Mouse (Mus musculus) C2C12 (cell line): Measurements from ENCODE around the gene Anapc1. TPM values are rescaled to one million over a fixed set of nuclear protein-coding genes. Genes with fewer than 3 reads are reported as not detected.
A peak's percentile ranks its signal among the peaks of the same experiment; 100 is the strongest.

Experiments
- H3K27me3 ChIP-seq: one replicate; pipeline ENCODE4 v1.6.1; 2011; ENCODE audit not compliant: control insufficient read depth, insufficient read depth, insufficient read length
- H3K36me3 ChIP-seq: one replicate; pipeline ENCODE4 v1.6.1; 2011; ENCODE audit not compliant: control insufficient read depth, insufficient read depth
- H3K4me3 ChIP-seq: one replicate; pipeline ENCODE4 v1.5.1; 2011; ENCODE audit warnings: mild to moderate bottlenecking, control low read depth; ENCODE audit not compliant: poor library complexity, insufficient read depth, severe bottlenecking
- H3K79me2 ChIP-seq: one replicate; pipeline ENCODE4 v1.6.1; 2011; ENCODE audit not compliant: control insufficient read depth, insufficient read depth
- H3K79me3 ChIP-seq: one replicate; pipeline ENCODE4 v1.6.1; 2011; ENCODE audit warnings: low read depth, control low read depth
- H3ac ChIP-seq: one replicate; pipeline ENCODE3; 2011; ENCODE audit warnings: low read depth; ENCODE audit not compliant: control insufficient read depth, insufficient read length
- CEBPB ChIP-seq: IDR thresholded peaks from one replicate; pipeline ENCODE4 v1.6.1; 2011; ENCODE audit warnings: low read depth, mild to moderate bottlenecking, control low read depth, moderate library complexity
- CTCF ChIP-seq: IDR thresholded peaks from one replicate; pipeline ENCODE4 v1.5.1; 2011; ENCODE audit not compliant: control insufficient read depth, insufficient read depth, insufficient read length
- FOSL1 ChIP-seq: IDR thresholded peaks from one replicate; pipeline ENCODE4 v1.8.0; 2011; ENCODE audit warnings: mild to moderate bottlenecking, low read length; ENCODE audit not compliant: poor library complexity, insufficient read depth, severe bottlenecking
- MAX ChIP-seq: IDR thresholded peaks from one replicate; pipeline ENCODE4 v1.6.1; 2011; ENCODE audit warnings: mild to moderate bottlenecking, control low read depth
- MYOD1 ChIP-seq: IDR thresholded peaks from one replicate; pipeline ENCODE4 v1.6.1; 2011; ENCODE audit warnings: low read depth; ENCODE audit not compliant: control insufficient read depth, insufficient read length
- MYOG ChIP-seq: IDR thresholded peaks from one replicate; pipeline ENCODE4 v1.6.1; 2011; ENCODE audit not compliant: control insufficient read depth, insufficient read length; ENCODE audit errors: extremely low read depth
- USF1 ChIP-seq: IDR thresholded peaks from one replicate; pipeline ENCODE4 v1.6.1; 2011; ENCODE audit warnings: low read depth, mild to moderate bottlenecking, control low read depth, moderate library complexity
- polyA plus RNA-seq: library from polyadenylated mRNA; unstranded; fragments of >200 nt; fragmentation: generic; extraction: Trizol; gene quantifications from one replicate; pipeline ENCODE4 v1.2.1, GENCODE M21; 2012; ENCODE audit warnings: missing spikeins

Gene Anapc1
- polyA plus RNA-seq, 1 experiment: 45.3 TPM

DNA sequence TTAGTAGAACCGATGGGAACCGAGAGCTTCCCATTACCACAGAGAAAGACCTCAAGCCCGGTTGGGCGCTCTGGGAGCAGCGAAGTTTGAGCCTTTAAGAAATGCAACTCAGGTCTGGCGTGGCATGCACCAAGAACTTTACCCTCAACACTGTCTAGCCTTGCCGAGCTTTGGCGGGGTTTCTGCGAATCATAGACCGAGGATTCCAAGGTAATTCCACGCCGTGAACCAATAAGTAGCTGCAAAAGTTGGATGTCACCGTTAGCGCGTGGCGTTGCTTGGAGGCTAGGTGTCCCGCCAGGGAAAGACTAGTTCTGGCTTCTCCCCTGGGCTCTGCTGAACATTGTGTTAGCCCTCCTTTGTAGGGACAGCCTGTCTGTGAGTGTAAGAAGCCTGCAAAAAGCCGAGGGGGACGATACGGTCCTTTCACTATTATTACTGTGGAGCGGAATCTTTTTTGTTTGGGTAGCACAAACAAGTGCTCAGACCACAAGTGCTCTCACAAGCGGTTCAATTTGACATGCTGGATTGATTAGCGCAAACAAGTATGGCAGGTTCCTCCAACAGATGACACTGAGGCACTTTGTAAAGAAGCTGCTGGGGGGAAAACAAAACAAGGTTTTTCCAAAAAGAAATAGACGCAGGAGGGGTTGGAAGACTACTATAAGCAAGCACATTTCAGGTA lies 12.2 kb upstream of the Anapc1 start:
- Histone ChIP-seq H3K79me3 (peaks cover 6% of the 10 kb centered on the region), H3K4me3 (peak overlapping the region; percentile 76), H3K79me2 (peaks cover 28% of the 10 kb centered on the region), H3K36me3 (no peaks in the 10 kb centered on the region), H3ac (peak overlapping the region; percentile 90), H3K27me3 (no peaks in the 10 kb centered on the region)
- no peak for TF ChIP-seq FOSL1
- TF ChIP-seq MAX: no peak
- no peak for TF ChIP-seq MYOG
- TF ChIP-seq MYOD1: no peak
- no peak for TF ChIP-seq USF1
- no peak for TF ChIP-seq CTCF
- no peak for TF ChIP-seq CEBPB

GRCm38 (mm10) chr2:128698693-128699181 lies 11.5 kb upstream of the Anapc1 start, which contains the start of gene Mertk:
Mertk (plus strand) TSS chr2:128698956.
- Histone ChIP-seq H3K79me2 (peaks cover 28% of the 10 kb centered on the region), H3ac (peak within 1 kb of the TSS; percentile 90), H3K79me3 (peaks cover 4% of the 10 kb centered on the region), H3K36me3 (no peaks in the 10 kb centered on the region), H3K4me3 (peak within 1 kb of the TSS; percentile 76), H3K27me3 (no peaks in the 10 kb centered on the region)
- no peak for TF ChIP-seq USF1
- no peak for TF ChIP-seq MAX
- no peak for TF ChIP-seq CTCF
- no peak for TF ChIP-seq MYOD1
- TF ChIP-seq MYOG: no peak
- TF ChIP-seq FOSL1: no peak
- TF ChIP-seq CEBPB: no peak

DNA sequence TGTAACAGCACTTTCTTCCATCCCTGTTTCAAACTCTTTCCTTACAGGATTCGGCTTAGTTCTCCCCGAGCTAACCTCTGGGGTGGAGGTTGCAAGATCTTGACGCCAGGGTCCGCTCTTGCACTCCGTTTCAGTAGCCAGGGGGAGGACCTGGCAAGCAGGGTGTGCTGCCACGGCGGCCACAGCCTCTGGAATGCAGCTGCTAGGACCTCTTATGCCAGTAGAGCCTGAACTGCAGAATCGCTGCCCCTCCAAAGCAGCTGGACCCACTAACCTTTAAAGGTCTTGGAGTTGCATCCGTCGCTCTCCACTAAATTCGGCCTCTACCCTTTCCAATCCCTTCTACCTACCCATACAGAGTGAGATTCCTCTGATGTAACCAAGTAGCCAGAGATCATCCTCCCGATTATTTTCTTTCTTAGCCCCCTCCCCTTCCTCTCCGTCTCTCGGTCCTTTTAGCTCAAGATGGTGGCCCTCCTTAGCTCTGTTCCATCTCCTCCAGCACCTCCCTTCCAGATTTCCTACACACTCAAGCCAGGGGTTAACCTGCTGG lies 11.0 kb upstream of the Anapc1 start:
- TF ChIP-seq CTCF: peak; percentile 84
- TF ChIP-seq MAX: peak; percentile 68
- TF ChIP-seq FOSL1: no peak
- TF ChIP-seq MYOD1: peak; percentile 58
- Histone ChIP-seq H3K79me3 (peaks cover 4% of the 10 kb centered on the region), H3K36me3 (no peaks in the 10 kb centered on the region), H3ac (no peak overlapping the region), H3K4me3 (peak overlapping the region; percentile 76), H3K27me3 (no peaks in the 10 kb centered on the region), H3K79me2 (peaks cover 28% of the 10 kb centered on the region)

DNA sequence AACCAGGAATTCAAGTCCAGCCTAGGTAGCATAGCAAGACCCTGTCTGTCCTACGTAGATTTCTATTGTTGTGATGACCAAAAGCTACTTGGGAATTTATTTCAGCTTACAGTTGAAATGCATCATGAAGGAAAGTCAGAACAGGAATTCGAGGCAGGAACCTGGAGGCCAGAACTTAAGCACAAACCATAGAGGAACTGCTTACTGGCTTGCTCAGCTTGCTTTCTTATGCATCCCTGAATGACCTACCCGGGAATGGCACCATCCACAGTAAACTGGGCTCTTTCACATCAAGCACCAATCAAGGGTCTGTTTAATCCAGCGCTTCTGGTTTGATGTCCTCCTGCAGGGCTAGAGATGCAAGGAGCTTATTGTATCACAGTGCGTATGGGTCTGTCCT lies 10.4 kb upstream of the Anapc1 start:
- peaks cover 2% of the 10 kb centered on the region for H3K79me3 ChIP-seq
- no peak overlapping the region for H3K4me3 ChIP-seq
- no peak overlapping the region for H3ac ChIP-seq
- H3K79me2 ChIP-seq: peaks cover 22% of the 10 kb centered on the region
- TF ChIP-seq MYOG: no peak
- TF ChIP-seq FOSL1: no peak
- no peak for TF ChIP-seq MAX
- no peak for TF ChIP-seq MYOD1
- no peak for TF ChIP-seq CTCF
- no peak for TF ChIP-seq USF1
- no peak for TF ChIP-seq CEBPB
- no peaks in the 10 kb centered on the region for H3K27me3 ChIP-seq
- H3K36me3 ChIP-seq: no peaks in the 10 kb centered on the region

- H3K27me3 ChIP-seq: no peaks in the 10 kb centered on the region
- no peak overlapping the region for H3ac ChIP-seq
- H3K4me3 ChIP-seq: no peak overlapping the region
- peaks cover 2% of the 10 kb centered on the region for H3K79me3 ChIP-seq
- H3K79me2 ChIP-seq: peaks cover 17% of the 10 kb centered on the region
- TF ChIP-seq CEBPB: no peak
- TF ChIP-seq USF1: no peak
- TF ChIP-seq MYOG: no peak
- TF ChIP-seq CTCF: no peak
- no peak for TF ChIP-seq MAX
- no peak for TF ChIP-seq MYOD1
- no peak for TF ChIP-seq FOSL1
- no peaks in the 10 kb centered on the region for H3K36me3 ChIP-seq
Measured at GRCm38 (mm10) chr2:128697047-128697446, 9.9 kb upstream of the Anapc1 start.
